Mouse (Mus musculus) heart, embryonic 11.5 days (tissue): ENCODE measurements around the gene Mapkap1. TPM values are rescaled to one million over a fixed set of nuclear protein-coding genes. Genes with fewer than 3 reads are reported as not detected.

Experiments used
- ATAC-seq: fragments of 200-750 bp; cut with Nextera tagmentation; replicated peaks from 2 replicates; pipeline ENCODE4 v1.8.0; 2017; ENCODE audit warnings: moderate library complexity; ENCODE audit not compliant: insufficient number of reproducible peaks, low FRiP score, low TSS enrichment
- H3K27ac ChIP-seq: fragments of 300-500 bp; sonication (generic); 2 replicates; pipeline ENCODE4 v1.5.1; 2014; ENCODE audit warnings: mild to moderate bottlenecking, low read depth, low read length
- H3K27me3 ChIP-seq: fragments of 300-500 bp; sonication (generic); 2 replicates; pipeline ENCODE4 v1.6.1; 2014; ENCODE audit warnings: mild to moderate bottlenecking, low read length, mixed read lengths; ENCODE audit not compliant: control insufficient read depth, insufficient read depth
- H3K36me3 ChIP-seq: fragments of 300-500 bp; sonication (generic); 2 replicates; pipeline ENCODE4 v1.6.1; 2014; ENCODE audit warnings: mild to moderate bottlenecking, low read length, moderate library complexity, mixed read lengths; ENCODE audit not compliant: control insufficient read depth, insufficient read depth
- H3K4me1 ChIP-seq: fragments of 300-500 bp; sonication (generic); 2 replicates; pipeline ENCODE4 v1.6.1; 2014; ENCODE audit warnings: low read length; ENCODE audit not compliant: control insufficient read depth, insufficient read depth
- H3K4me2 ChIP-seq: fragments of 300-500 bp; sonication (generic); 2 replicates; pipeline ENCODE4 v1.6.1; 2014; ENCODE audit warnings: mild to moderate bottlenecking, moderate library complexity
- H3K4me3 ChIP-seq: fragments of 300-500 bp; sonication (generic); 2 replicates; pipeline ENCODE4 v1.5.1; 2014; ENCODE audit warnings: low read depth, low read length
- H3K9ac ChIP-seq: fragments of 300-500 bp; sonication (generic); 2 replicates; pipeline ENCODE4 v1.6.1; 2014; ENCODE audit warnings: mild to moderate bottlenecking, low read depth, low read length, moderate library complexity
- H3K9me3 ChIP-seq: fragments of 300-500 bp; sonication (generic); replicated peaks from 2 replicates; pipeline ENCODE4 v1.6.1; 2016; ENCODE audit warnings: low read length; ENCODE audit not compliant: control insufficient read depth
- WGBS: fragments of 180-500 bp; shearing (Covaris S2); extraction: QIAGEN DNeasy Blood & Tissue Kit; methylation state at CpG from one replicate; pipeline ENCODE4 v1.1.7; 2014; ENCODE audit not compliant: insufficient replicate concordance; 5-methylcytosine and 5-hydroxymethylcytosine counted together
- polyA plus RNA-seq: library from polyadenylated mRNA; unstranded; fragments of >200 nt; fragmentation: Nextera tagmentation; extraction: Ambion mirVana; gene quantifications from 2 replicates; pipeline ENCODE4 v1.2.1, GENCODE M21; 2014

The Mapkap1 gene
- polyA plus RNA-seq, 1 experiment from 2014 or later = 61.7 TPM

GRCm38 (mm10) chr2:34372305-34373301, 34.0 kb upstream of the Mapkap1 start, which contains the start of gene Pbx3:
Gene Pbx3, minus strand, starts transcription at chr2:34373142.
- Histone ChIP-seq H3K4me1 (peaks cover 5% of the 10 kb centered on the region; the same call in 1 of the 2 replicates), H3K9me3 (no peaks in the 10 kb centered on the region), H3K4me3 (peak within 1 kb of the TSS; percentile 93), H3K9ac (peak within 1 kb of the TSS; percentile 96), H3K27me3 (no peaks in the 10 kb centered on the region), H3K36me3 (no peaks in the 10 kb centered on the region), H3K4me2 (peak within 1 kb of the TSS; percentile 94), H3K27ac (peak within 1 kb of the TSS; percentile 99)
- WGBS = under 1% methylated on average over 79 of the region's 102 CpGs
- ATAC-seq = peak; percentile 95

GRCm38 (mm10) chr2:34373886-34374285, 32.7 kb upstream of the Mapkap1 start:
- 30% methylated on average over 3 of the region's 3 CpGs for WGBS
- Histone ChIP-seq H3K4me3 (no peak overlapping the region), H3K9me3 (no peaks in the 10 kb centered on the region), H3K4me2 (peak overlapping the region; percentile 94), H3K9ac (peak overlapping the region; percentile 96; the same call in 1 of the 2 replicates), H3K36me3 (no peaks in the 10 kb centered on the region), H3K27me3 (no peaks in the 10 kb centered on the region), H3K27ac (no peak overlapping the region), H3K4me1 (no peaks in the 10 kb centered on the region; the same call in 1 of the 2 replicates)
- ATAC-seq = no peak

- H3K4me2 ChIP-seq = no peak overlapping the region
- ATAC-seq = no peak
- no peak overlapping the region for H3K9ac ChIP-seq
- H3K9me3 ChIP-seq = no peaks in the 10 kb centered on the region
- H3K36me3 ChIP-seq = no peaks in the 10 kb centered on the region
- H3K27ac ChIP-seq = no peak overlapping the region
- H3K4me3 ChIP-seq = no peak overlapping the region
- no peaks in the 10 kb centered on the region for H3K27me3 ChIP-seq
- no peaks in the 10 kb centered on the region for H3K4me1 ChIP-seq
- 75% methylated on average over 2 of the region's 2 CpGs for WGBS
Measured at GRCm38 (mm10) chr2:34374349-34374748, 32.2 kb upstream of the Mapkap1 start.

GRCm38 (mm10) chr2:34378930-34379329, 27.6 kb upstream of the Mapkap1 start:
- 62% methylated on average over 2 of the region's 2 CpGs for WGBS
- no peaks in the 10 kb centered on the region for H3K36me3 ChIP-seq
- H3K4me2 ChIP-seq = no peak overlapping the region
- H3K4me3 ChIP-seq = no peak overlapping the region
- H3K9me3 ChIP-seq = no peaks in the 10 kb centered on the region
- ATAC-seq = no peak
- H3K27me3 ChIP-seq = no peaks in the 10 kb centered on the region
- H3K27ac ChIP-seq = no peak overlapping the region
- no peak overlapping the region for H3K9ac ChIP-seq
- no peaks in the 10 kb centered on the region for H3K4me1 ChIP-seq

- no peak overlapping the region for H3K27ac ChIP-seq
- 55% methylated on average over 4 of the region's 4 CpGs for WGBS
- ATAC-seq = no peak
- no peaks in the 10 kb centered on the region for H3K4me1 ChIP-seq
- H3K4me2 ChIP-seq = no peak overlapping the region
- no peak overlapping the region for H3K4me3 ChIP-seq
- no peaks in the 10 kb centered on the region for H3K36me3 ChIP-seq
- H3K27me3 ChIP-seq = no peaks in the 10 kb centered on the region
- no peak overlapping the region for H3K9ac ChIP-seq
- no peaks in the 10 kb centered on the region for H3K9me3 ChIP-seq
Measured at GRCm38 (mm10) chr2:34399535-34399934, 7.0 kb upstream of the Mapkap1 start.

GRCm38 (mm10) chr2:34407596-34407995, 1.0 kb downstream of the Mapkap1 start:
- H3K4me3 ChIP-seq = peak overlapping the region; percentile 100
- H3K27me3 ChIP-seq = no peaks in the 10 kb centered on the region
- ATAC-seq = no peak
- no peak overlapping the region for H3K27ac ChIP-seq
- WGBS = 46% methylated on average over 7 of the region's 7 CpGs
- H3K4me1 ChIP-seq = peaks cover 7% of the 10 kb centered on the region
- H3K4me2 ChIP-seq = peak overlapping the region; percentile 83
- no peaks in the 10 kb centered on the region for H3K9me3 ChIP-seq
- H3K9ac ChIP-seq = peak overlapping the region; percentile 91
- no peaks in the 10 kb centered on the region for H3K36me3 ChIP-seq

GRCm38 (mm10) chr2:34408341-34408740, 1.8 kb downstream of the Mapkap1 start:
- WGBS = 93% methylated on average over 10 of the region's 10 CpGs
- peaks cover 7% of the 10 kb centered on the region for H3K4me1 ChIP-seq
- H3K36me3 ChIP-seq = no peaks in the 10 kb centered on the region
- ATAC-seq = no peak
- no peak overlapping the region for H3K27ac ChIP-seq
- H3K4me3 ChIP-seq = no peak overlapping the region
- H3K9me3 ChIP-seq = no peaks in the 10 kb centered on the region
- no peak overlapping the region for H3K9ac ChIP-seq
- H3K4me2 ChIP-seq = no peak overlapping the region
- H3K27me3 ChIP-seq = no peaks in the 10 kb centered on the region

- H3K9ac ChIP-seq = no peak overlapping the region
- H3K4me2 ChIP-seq = no peak overlapping the region
- no peaks in the 10 kb centered on the region for H3K27me3 ChIP-seq
- H3K4me3 ChIP-seq = no peak overlapping the region
- H3K36me3 ChIP-seq = no peaks in the 10 kb centered on the region
- no peak overlapping the region for H3K27ac ChIP-seq
- ATAC-seq = no peak
- 81% methylated on average over 5 of the region's 5 CpGs for WGBS
- H3K9me3 ChIP-seq = no peaks in the 10 kb centered on the region
- peaks cover 7% of the 10 kb centered on the region for H3K4me1 ChIP-seq
Measured at GRCm38 (mm10) chr2:34409741-34410340, 3.3 kb downstream of the Mapkap1 start.
